Mouse (Mus musculus) urinary bladder, postnatal 14 days (tissue): ENCODE results near the gene Tbx6.

Source experiments
- DNase-seq: peaks from one replicate; pipeline ENCODE4 v3.0.0; 2021; ENCODE audit warnings: low spot score

The Tbx6 gene

GRCm38 (mm10) chr7:126794271-126794605 lies 13.0 kb downstream of the Tbx6 start:
- DNase-seq, result no peak

- no peak for DNase-seq
These were observed 14.4 kb downstream of the Tbx6 start for GRCm38 (mm10) chr7:126795387-126796317.

GRCm38 (mm10) chr7:126796350-126796932 lies 15.2 kb downstream of the Tbx6 start:
- DNase-seq, result no peak

GRCm38 (mm10) chr7:126797411-126798126 lies 16.3 kb downstream of the Tbx6 start, which contains the start of gene Fam57b:
TSS of gene Fam57b (plus strand) at chr7:126797668.
- DNase-seq, result no peak

GRCm38 (mm10) chr7:126798127-126799049 lies 17.1 kb downstream of the Tbx6 start:
- no peak for DNase-seq

- DNase-seq, result peak; percentile 98
These were observed 17.8 kb downstream of the Tbx6 start for GRCm38 (mm10) chr7:126799050-126799467.

GRCm38 (mm10) chr7:126799468-126800268 lies 18.4 kb downstream of the Tbx6 start:
- DNase-seq, result no peak

- DNase-seq, result no peak
These were observed 19.2 kb downstream of the Tbx6 start for GRCm38 (mm10) chr7:126800269-126801056.

- DNase-seq, result no peak
These were observed 19.8 kb downstream of the Tbx6 start for GRCm38 (mm10) chr7:126801057-126801422.

GRCm38 (mm10) chr7:126802134-126802889 lies 21.0 kb downstream of the Tbx6 start:
- DNase-seq, result no peak

- no peak for DNase-seq
These were observed 21.9 kb downstream of the Tbx6 start for GRCm38 (mm10) chr7:126803181-126803580.

GRCm38 (mm10) chr7:126803751-126804150 lies 22.5 kb downstream of the Tbx6 start:
- DNase-seq, result no peak

GRCm38 (mm10) chr7:126806956-126807355 lies 25.7 kb downstream of the Tbx6 start:
- no peak for DNase-seq

GRCm38 (mm10) chr7:126807405-126807804 lies 26.1 kb downstream of the Tbx6 start:
- no peak for DNase-seq

- peak; percentile 90 for DNase-seq
These were observed 27.6 kb downstream of the Tbx6 start for GRCm38 (mm10) chr7:126808703-126809455.

GRCm38 (mm10) chr7:126809723-126810369 lies 28.6 kb downstream of the Tbx6 start:
- DNase-seq, result no peak

GRCm38 (mm10) chr7:126815726-126816222 lies 34.5 kb downstream of the Tbx6 start:
- no peak for DNase-seq

- no peak for DNase-seq
These were observed 35.2 kb downstream of the Tbx6 start for GRCm38 (mm10) chr7:126816494-126816893.
